Comparison of ENCODE assay signal across 13 mouse cellular contexts in the genomic region with DNA sequence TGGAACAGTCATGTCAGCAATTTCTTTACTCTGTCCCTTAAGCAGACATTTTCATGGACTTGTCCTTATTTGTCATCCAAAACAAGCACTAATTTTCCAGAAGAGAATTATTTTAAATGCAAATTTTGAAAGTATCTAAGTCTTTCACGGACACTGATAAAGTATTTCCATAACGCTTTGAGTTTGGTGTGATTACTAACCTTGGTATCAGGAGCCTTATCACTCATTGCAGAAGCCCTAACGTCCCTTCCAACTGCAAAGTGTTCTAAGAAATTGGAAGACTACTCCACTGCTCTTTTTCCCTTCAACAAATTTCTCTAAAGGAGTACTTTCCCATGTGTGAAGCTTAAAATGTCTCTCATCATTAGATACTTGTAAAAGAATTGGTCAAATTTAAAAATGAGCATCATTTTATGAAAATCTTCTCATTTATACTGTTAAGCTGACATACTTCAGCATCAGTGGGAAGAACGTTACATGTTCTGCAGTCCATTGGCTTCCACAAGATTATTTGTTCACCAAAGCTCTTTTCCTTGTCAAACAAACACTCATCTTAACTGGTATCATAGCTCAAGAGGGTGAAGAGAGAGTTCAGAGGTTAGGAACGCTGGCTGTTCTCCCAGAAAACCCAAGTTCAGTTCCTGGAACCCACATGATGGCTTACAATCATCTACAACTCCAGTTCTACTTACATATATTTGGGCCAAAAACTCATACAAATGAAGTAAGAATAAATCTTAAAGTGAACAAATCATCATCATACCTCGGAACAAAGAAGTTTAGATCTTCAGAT.
DNase-seq lines count a peak whose midpoint lies in the region; ATAC-seq and TF ChIP-seq lines count a peak whose summit lies in the region.
"Had no signal": no experiment of that assay in that cellular context is flagged by ENCODE, and none has a peak within 500 bp of the region (broad histone marks: within the 10 kb centered on the region; RNA-seq: fewer than 3 reads in every experiment).

No protein-coding gene starts in this region.

- no peak overlapping the region for H3K4me2 ChIP-seq in heart, embryonic 12.5 days
- H3K4me2 ChIP-seq in midbrain, postnatal 0 days (ENCODE audit: low read depth, low read length, poor library complexity, severe bottlenecking): no peak overlapping the region
- H3K4me2 ChIP-seq: midbrain, embryonic 12.5 days; neural tube, embryonic 13.5 days had no signal

- no peak for TF ChIP-seq CTCF in lung, adult 2 months (IDR thresholded peaks at IDR 0.05; ENCODE audit: insufficient read depth, low read length)
- no peak for TF ChIP-seq CTCF in midbrain, postnatal 0 days (IDR thresholded peaks at IDR 0.05)

- no peak for TF ChIP-seq POLR2A in lung, adult 2 months (IDR thresholded peaks at IDR 0.05; ENCODE audit: borderline replicate concordance, extremely low read depth, low read depth, low read length)

- peaks cover 9% of the 10 kb centered on the region for H3K4me1 ChIP-seq in heart, embryonic 12.5 days (replicated peaks)
- H3K4me1 ChIP-seq in lung, adult 2 months (ENCODE audit: control insufficient read depth, insufficient read depth, low read length): peaks cover 5% of the 10 kb centered on the region
- H3K4me1 ChIP-seq in midbrain, postnatal 0 days (ENCODE audit: insufficient read depth, low read length): no peaks in the 10 kb centered on the region
- H3K4me1 ChIP-seq: midbrain, embryonic 12.5 days; neural tube, embryonic 13.5 days had no signal

- no peak overlapping the region for H3K9ac ChIP-seq in heart, embryonic 12.5 days
- no peak overlapping the region for H3K9ac ChIP-seq in midbrain, postnatal 0 days (replicated peaks; ENCODE audit: low read length, poor library complexity, severe bottlenecking)
- H3K9ac ChIP-seq: midbrain, embryonic 12.5 days; neural tube, embryonic 13.5 days had no signal

- no peak overlapping the region for H3K27ac ChIP-seq in heart, embryonic 12.5 days (ENCODE audit: poor library complexity, severe bottlenecking)
- no peak overlapping the region for H3K27ac ChIP-seq in midbrain, postnatal 0 days (ENCODE audit: low read depth, low read length)
- H3K27ac ChIP-seq: midbrain, embryonic 12.5 days; neural tube, embryonic 13.5 days had no signal

- no peaks in the 10 kb centered on the region for H3K36me3 ChIP-seq in heart, embryonic 12.5 days
- H3K36me3 ChIP-seq in midbrain, postnatal 0 days (ENCODE audit: insufficient read depth, low read length): no peaks in the 10 kb centered on the region
- H3K36me3 ChIP-seq: midbrain, embryonic 12.5 days; neural tube, embryonic 13.5 days had no signal

- peak; percentile 11 to 28 for DNase-seq in heart, adult 18-20 months
- peak; percentile 5 for DNase-seq in urinary bladder, postnatal 14 days (ENCODE audit: low spot score)
- no peak for DNase-seq in urinary bladder, postnatal 10 days (ENCODE audit: low spot score)
- DNase-seq in lung, adult 2 months: peak; percentile 28
- DNase-seq in gastrocnemius, adult 18-20 months (ENCODE audit: low spot score): no peak
- no peak for DNase-seq in midbrain, postnatal 0 days (ENCODE audit: low spot score)
- DNase-seq: cerebellum, adult 2 months; thymus, postnatal 4 days had no signal

- no peaks in the 10 kb centered on the region for H3K9me3 ChIP-seq in heart, embryonic 12.5 days (replicated peaks)
- no peaks in the 10 kb centered on the region for H3K9me3 ChIP-seq in midbrain, postnatal 0 days (ENCODE audit: low read length)
- H3K9me3 ChIP-seq: midbrain, embryonic 12.5 days; neural tube, embryonic 13.5 days had no signal

- H3K27me3 ChIP-seq in heart, embryonic 12.5 days (replicated peaks): no peaks in the 10 kb centered on the region
- H3K27me3 ChIP-seq in midbrain, postnatal 0 days (ENCODE audit: insufficient read depth, low read length): no peaks in the 10 kb centered on the region
- H3K27me3 ChIP-seq: midbrain, embryonic 12.5 days; neural tube, embryonic 13.5 days had no signal

- no peak for ATAC-seq in heart, embryonic 12.5 days (ENCODE audit: insufficient number of reproducible peaks, low FRiP score)
- no peak for ATAC-seq in monocyte, adult 5-6 weeks (replicated peaks; ENCODE audit: insufficient number of reproducible peaks, low FRiP score, low TSS enrichment, poor library complexity, severe bottlenecking)
- ATAC-seq in midbrain, postnatal 0 days (ENCODE audit: low FRiP score): no peak
- ATAC-seq: Patski had no signal

- 37% methylated on average over 6 of the region's 6 CpGs for WGBS in heart, embryonic 12.5 days
- 36% methylated on average over 6 of the region's 6 CpGs for WGBS in lung, adult 2 months
- 87% methylated on average over 6 of the region's 6 CpGs for WGBS in midbrain, postnatal 0 days

- H3K4me3 ChIP-seq in heart, embryonic 12.5 days: no peak overlapping the region
- H3K4me3 ChIP-seq in lung, adult 2 months (replicated peaks; ENCODE audit: extremely low read depth, low read depth, low read length): no peak overlapping the region
- no peak overlapping the region for H3K4me3 ChIP-seq in midbrain, postnatal 0 days (ENCODE audit: low read depth, low read length)
- H3K4me3 ChIP-seq: midbrain, embryonic 12.5 days; neural tube, embryonic 13.5 days had no signal

Comparison
In these comparisons a context has a peak if more than half of its experiments do, and no peak if none do; other contexts are left out.
1. DNase-seq: peak in heart, adult 18-20 months (2 of 2), urinary bladder, postnatal 14 days (single experiment) and lung, adult 2 months (single experiment); none in urinary bladder, postnatal 10 days (single experiment), gastrocnemius, adult 18-20 months (single experiment) and midbrain, postnatal 0 days (single experiment).